Mouse (Mus musculus) liver, embryonic 16.5 days (tissue): Measurements from ENCODE around the gene 1700061G19Rik. TPM values are rescaled to one million over a fixed set of nuclear protein-coding genes. Genes with fewer than 3 reads are reported as not detected.
"Not testable (repeated sequence)": the region's sequence is repeated elsewhere in the genome, so short reads cannot be mapped to it uniquely, and the experiment has no call there.

Experiments used
- ATAC-seq: fragments of 200-750 bp; cut with Nextera tagmentation; 2 replicates; pipeline ENCODE4 v1.8.0; 2017; ENCODE audit warnings: low read depth, mild to moderate bottlenecking, moderate number of reproducible peaks, moderate library complexity
- H3K27ac ChIP-seq: fragments of 300-500 bp; sonication (generic); 2 replicates; pipeline ENCODE4 v1.5.1; 2014; ENCODE audit warnings: mild to moderate bottlenecking, low read length
- H3K27me3 ChIP-seq: fragments of 300-500 bp; sonication (generic); 2 replicates; pipeline ENCODE4 v1.6.1; 2014; ENCODE audit warnings: low read depth, low read length, mixed read lengths; ENCODE audit not compliant: control insufficient read depth, insufficient read depth
- H3K36me3 ChIP-seq: fragments of 300-500 bp; sonication (generic); 2 replicates; pipeline ENCODE4 v1.6.1; 2014; ENCODE audit warnings: mild to moderate bottlenecking; ENCODE audit not compliant: control insufficient read depth, insufficient read depth
- H3K4me1 ChIP-seq: fragments of 300-500 bp; sonication (generic); 2 replicates; pipeline ENCODE4 v1.6.1; 2014; ENCODE audit warnings: low read depth, low read length, mixed read lengths; ENCODE audit not compliant: control insufficient read depth
- H3K4me2 ChIP-seq: fragments of 300-500 bp; sonication (generic); 2 replicates; pipeline ENCODE4 v1.6.1; 2014; ENCODE audit warnings: low read depth, low read length, mixed read lengths
- H3K4me3 ChIP-seq: fragments of 300-500 bp; sonication (generic); 2 replicates; pipeline ENCODE4 v1.5.1; 2014; ENCODE audit warnings: low read depth, mild to moderate bottlenecking, low read length
- H3K9ac ChIP-seq: fragments of 300-500 bp; sonication (generic); 2 replicates; pipeline ENCODE4 v1.6.1; 2014; ENCODE audit warnings: low read depth, low read length
- H3K9me3 ChIP-seq: fragments of 300-500 bp; sonication (generic); replicated peaks from 2 replicates; pipeline ENCODE4 v1.6.1; 2016; ENCODE audit warnings: low read length; ENCODE audit not compliant: control insufficient read depth
- WGBS: fragments of 180-500 bp; shearing (Covaris S2); extraction: QIAGEN DNeasy Blood & Tissue Kit; methylation state at CpG from one replicate; pipeline ENCODE4 v1.1.7; 2014; ENCODE audit not compliant: insufficient replicate concordance; 5-methylcytosine and 5-hydroxymethylcytosine counted together
- polyA plus RNA-seq: library from polyadenylated mRNA; unstranded; fragments of >200 nt; fragmentation: Nextera tagmentation; extraction: Ambion mirVana; gene quantifications from 2 replicates; pipeline ENCODE4 v1.2.1, GENCODE M21; 2015

The 1700061G19Rik gene
- polyA plus RNA-seq, 1 experiment from 2014 or later: 0.02 TPM

- Histone ChIP-seq H3K4me1 (no peaks in the 10 kb centered on the region), H3K4me3 (no peak overlapping the region), H3K27ac (no peak overlapping the region), H3K27me3 (no peaks in the 10 kb centered on the region), H3K9me3 (no peaks in the 10 kb centered on the region), H3K4me2 (no peak overlapping the region), H3K36me3 (peaks cover 3% of the 10 kb centered on the region; the same call in 1 of the 2 replicates), H3K9ac (no peak overlapping the region)
- 72% methylated on average over 5 of the region's 5 CpGs for WGBS
- no peak for ATAC-seq
Observed at GRCm38 (mm10) chr17:56902698-56903097, 27.4 kb downstream of the 1700061G19Rik start.

DNA sequence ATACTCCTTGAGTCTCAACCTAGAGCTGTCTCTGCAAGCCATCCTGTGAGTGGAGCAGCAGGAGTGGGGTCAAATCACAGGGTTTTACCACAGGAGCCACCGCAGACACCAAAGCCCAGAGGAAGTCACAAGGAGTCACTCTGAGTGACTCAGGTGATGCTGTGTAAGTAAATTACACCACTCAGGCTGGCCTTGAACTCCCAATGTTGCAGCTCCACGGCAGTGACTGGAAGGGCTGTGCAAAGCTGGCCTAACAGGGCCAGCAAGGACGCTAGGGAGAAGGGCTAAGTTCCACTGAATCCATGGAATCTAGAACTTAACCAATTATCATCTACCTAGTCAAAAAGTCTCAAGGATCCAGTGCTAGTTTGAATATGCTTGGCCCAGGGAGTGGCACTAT is 30.9 kb downstream of the 1700061G19Rik start:
- H3K4me1 ChIP-seq: no peaks in the 10 kb centered on the region
- no peak overlapping the region for H3K9ac ChIP-seq
- 0 out of 2 replicates have a peak, but pooled peaks cover 2% of the 10 kb centered on the region for H3K36me3 ChIP-seq
- no peak for ATAC-seq
- H3K27me3 ChIP-seq: no peaks in the 10 kb centered on the region
- H3K27ac ChIP-seq: no peak overlapping the region
- no peaks in the 10 kb centered on the region for H3K9me3 ChIP-seq
- H3K4me3 ChIP-seq: no peak overlapping the region
- H3K4me2 ChIP-seq: no peak overlapping the region
- WGBS: 68% methylated on average over 3 of the region's 3 CpGs

DNA sequence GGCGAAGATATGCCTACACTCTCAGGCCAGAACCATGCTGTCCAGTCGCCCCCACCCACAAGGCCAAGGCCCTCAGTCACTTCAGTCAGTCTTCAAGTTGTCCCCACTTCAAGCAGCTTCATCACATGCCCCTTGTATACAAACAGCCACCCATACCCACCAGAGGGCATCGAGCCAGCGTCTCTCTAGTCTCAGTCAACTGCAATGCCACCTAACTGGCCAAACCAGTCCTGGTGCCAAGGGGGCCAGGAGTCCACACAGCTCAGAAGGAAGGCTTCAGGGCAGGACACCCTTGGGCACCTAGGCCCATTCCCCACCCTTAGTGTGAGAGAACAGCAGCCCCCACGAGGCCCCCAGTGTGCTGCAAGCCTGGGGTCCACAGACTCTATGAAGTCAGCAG is 31.8 kb downstream of the 1700061G19Rik start:
- no peak overlapping the region for H3K27ac ChIP-seq
- no peaks in the 10 kb centered on the region for H3K27me3 ChIP-seq
- H3K4me1 ChIP-seq: no peaks in the 10 kb centered on the region
- no peak overlapping the region for H3K9ac ChIP-seq
- WGBS: 71% methylated on average over 5 of the region's 5 CpGs
- H3K4me2 ChIP-seq: no peak overlapping the region
- H3K9me3 ChIP-seq: no peaks in the 10 kb centered on the region
- ATAC-seq: no peak
- no peak overlapping the region for H3K4me3 ChIP-seq
- H3K36me3 ChIP-seq: 0 out of 2 replicates have a peak, but pooled peaks cover 2% of the 10 kb centered on the region

- WGBS: 46% methylated on average over 9 of the region's 9 CpGs
- Histone ChIP-seq H3K4me2 (no peak overlapping the region), H3K27ac (no peak overlapping the region), H3K4me3 (no peak overlapping the region), H3K9me3 (no peaks in the 10 kb centered on the region), H3K4me1 (no peaks in the 10 kb centered on the region), H3K9ac (no peak overlapping the region), H3K36me3 (0 out of 2 replicates have a peak, but pooled peaks cover 2% of the 10 kb centered on the region), H3K27me3 (no peaks in the 10 kb centered on the region)
- ATAC-seq: no peak
Observed at GRCm38 (mm10) chr17:56907887-56908286, 32.6 kb downstream of the 1700061G19Rik start.

- H3K4me3 ChIP-seq, H3K9me3 ChIP-seq, ATAC-seq, H3K9ac ChIP-seq, H3K4me2 ChIP-seq, H3K4me1 ChIP-seq, H3K27me3 ChIP-seq, H3K27ac ChIP-seq, H3K36me3 ChIP-seq: not testable (repeated sequence)
- WGBS: 79% methylated on average over 2 of the region's 2 CpGs
Observed at GRCm38 (mm10) chr17:56909764-56910163, 34.5 kb downstream of the 1700061G19Rik start.

GRCm38 (mm10) chr17:56913023-56913422 is 37.7 kb downstream of the 1700061G19Rik start:
- no peak overlapping the region for H3K9ac ChIP-seq
- H3K4me1 ChIP-seq: peaks cover 9% of the 10 kb centered on the region
- H3K27me3 ChIP-seq: no peaks in the 10 kb centered on the region
- no peak for ATAC-seq
- 0 out of 2 replicates have a peak, but pooled peaks cover 2% of the 10 kb centered on the region for H3K36me3 ChIP-seq
- 30% methylated on average over 3 of the region's 3 CpGs for WGBS
- H3K4me3 ChIP-seq: no peak overlapping the region
- H3K4me2 ChIP-seq: no peak overlapping the region
- no peak overlapping the region for H3K27ac ChIP-seq
- no peaks in the 10 kb centered on the region for H3K9me3 ChIP-seq

DNA sequence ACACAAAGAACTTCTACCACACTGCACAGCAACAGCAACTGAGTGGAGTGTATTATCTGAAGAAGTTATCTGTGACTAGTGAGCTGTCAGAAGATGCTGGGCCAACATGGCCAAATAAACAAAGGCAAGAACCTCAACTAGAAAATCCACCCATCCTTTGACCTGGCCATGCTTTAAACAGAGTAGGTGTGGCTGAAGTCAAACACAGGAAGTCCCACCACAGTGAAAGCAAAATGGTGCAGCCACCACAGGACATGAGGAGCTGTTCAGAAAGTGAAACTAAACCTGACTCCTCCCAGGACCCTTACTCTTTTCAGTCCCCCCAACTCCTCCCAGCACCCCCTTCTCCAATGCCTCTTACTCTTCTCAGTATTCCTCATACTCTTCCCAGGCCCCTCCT is 38.2 kb downstream of the 1700061G19Rik start:
- Histone ChIP-seq H3K36me3 (0 out of 2 replicates have a peak, but pooled peaks cover 2% of the 10 kb centered on the region), H3K4me3 (no peak overlapping the region), H3K9me3 (no peaks in the 10 kb centered on the region), H3K4me1 (peaks cover 9% of the 10 kb centered on the region), H3K27me3 (no peaks in the 10 kb centered on the region), H3K4me2 (no peak overlapping the region), H3K9ac (no peak overlapping the region), H3K27ac (no peak overlapping the region)
- ATAC-seq: no peak

DNA sequence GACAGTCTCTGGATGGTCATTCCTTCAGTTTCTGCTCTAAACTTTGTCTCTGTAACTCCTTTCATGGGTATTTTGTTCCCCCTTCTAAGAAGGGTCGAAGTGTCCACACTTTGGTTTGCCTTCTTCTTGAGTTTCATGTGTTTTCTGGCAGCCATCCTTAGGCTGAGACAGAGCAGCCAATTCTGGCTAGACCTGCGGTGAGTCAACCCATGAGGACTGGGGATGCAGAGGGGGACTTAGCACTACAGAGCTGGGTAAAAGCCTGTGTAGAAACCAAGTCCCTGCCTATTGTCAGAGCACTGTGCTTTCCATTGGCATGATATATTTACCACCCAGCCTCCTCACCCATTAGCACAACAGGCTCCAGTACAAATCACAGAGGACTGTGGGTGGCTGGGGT is 41.9 kb downstream of the 1700061G19Rik start:
- H3K27ac ChIP-seq: no peak overlapping the region
- no peak for ATAC-seq
- peaks cover 9% of the 10 kb centered on the region for H3K4me1 ChIP-seq
- 83% methylated on average over 2 of the region's 2 CpGs for WGBS
- H3K27me3 ChIP-seq: no peaks in the 10 kb centered on the region
- H3K36me3 ChIP-seq: peaks cover 6% of the 10 kb centered on the region
- H3K9me3 ChIP-seq: no peaks in the 10 kb centered on the region
- H3K9ac ChIP-seq: no peak overlapping the region
- H3K4me2 ChIP-seq: no peak overlapping the region
- H3K4me3 ChIP-seq: no peak overlapping the region

DNA sequence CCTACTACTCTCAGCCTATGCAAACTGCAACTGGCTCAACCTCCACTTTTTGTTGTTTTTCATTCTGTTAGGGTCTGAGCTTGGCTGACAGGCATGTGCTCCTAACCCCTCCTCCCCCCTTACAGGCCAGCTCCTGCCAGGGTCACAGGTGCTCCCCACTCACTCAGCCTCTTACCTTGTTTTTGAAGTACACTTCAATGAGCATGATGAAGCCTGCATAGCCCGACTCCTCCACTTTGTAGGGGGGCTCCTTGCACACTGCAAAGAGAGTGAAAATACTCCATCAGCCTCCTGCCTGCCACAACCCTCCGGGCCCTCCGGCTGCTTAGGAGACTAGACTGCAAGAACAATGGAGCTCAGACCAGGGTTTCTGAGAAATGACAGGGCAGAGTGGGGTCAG is 44.4 kb downstream of the 1700061G19Rik start:
- no peaks in the 10 kb centered on the region for H3K4me1 ChIP-seq
- WGBS: 79% methylated on average over 3 of the region's 3 CpGs

More for the DNA sequence above, 44.4 kb downstream of the 1700061G19Rik start:
- ATAC-seq: no peak
- Histone ChIP-seq H3K9me3 (no peaks in the 10 kb centered on the region), H3K27ac (no peak overlapping the region), H3K27me3 (no peaks in the 10 kb centered on the region), H3K9ac (no peak overlapping the region), H3K4me2 (no peak overlapping the region), H3K36me3 (peaks cover 9% of the 10 kb centered on the region), H3K4me3 (no peak overlapping the region)
